Mouse (Mus musculus) brown adipose tissue, adult 24 weeks (tissue): ENCODE results near the gene Celf2. TPM values are rescaled to one million over a fixed set of nuclear protein-coding genes. Genes with fewer than 3 reads are reported as not detected.

Experiments
- H3K27ac ChIP-seq: fragments of 200-500 bp; replicated peaks from 2 replicates; pipeline ENCODE4 v1.5.1; 2012; ENCODE audit warnings: low read depth, mild to moderate bottlenecking, low read length
- H3K4me1 ChIP-seq: fragments of 200-500 bp; 2 replicates; pipeline ENCODE4 v1.6.1; 2012; ENCODE audit warnings: low read length, mixed read lengths; ENCODE audit not compliant: control insufficient read depth, insufficient read depth, insufficient read length
- H3K4me3 ChIP-seq: fragments of 200-500 bp; 2 replicates; pipeline ENCODE4 v1.5.1; 2012; ENCODE audit warnings: low read depth, mild to moderate bottlenecking, low read length, moderate library complexity; ENCODE audit not compliant: insufficient read depth
- polyA plus RNA-seq: library from polyadenylated mRNA; stranded (reverse); fragments of >200 nt; gene quantifications from 2 replicates; pipeline ENCODE4 v1.2.4, GENCODE M21; 2012; ENCODE audit not compliant: missing spikeins, insufficient read depth, insufficient read length

Celf2 gene
- polyA plus RNA-seq, 1 experiment: 65.7 TPM

GRCm38 (mm10) chr2:6633115-6633514 is 876.2 kb downstream of the Celf2 start:
- Histone ChIP-seq H3K27ac (no peak overlapping the region), H3K4me1 (no peaks in the 10 kb centered on the region), H3K4me3 (no peak overlapping the region)

- Histone ChIP-seq H3K4me3 (no peak overlapping the region), H3K4me1 (no peaks in the 10 kb centered on the region), H3K27ac (no peak overlapping the region)
Observed at GRCm38 (mm10) chr2:6623802-6624201, 885.6 kb downstream of the Celf2 start.

- no peaks in the 10 kb centered on the region for H3K4me1 ChIP-seq
- H3K4me3 ChIP-seq: no peak overlapping the region
- H3K27ac ChIP-seq: no peak overlapping the region
Observed at GRCm38 (mm10) chr2:6622082-6622481, 887.3 kb downstream of the Celf2 start.

GRCm38 (mm10) chr2:6618856-6619255 is 890.5 kb downstream of the Celf2 start:
- Histone ChIP-seq H3K27ac (no peak overlapping the region), H3K4me1 (no peaks in the 10 kb centered on the region), H3K4me3 (no peak overlapping the region)

GRCm38 (mm10) chr2:6618450-6618849 is 890.9 kb downstream of the Celf2 start:
- Histone ChIP-seq H3K4me1 (no peaks in the 10 kb centered on the region), H3K4me3 (no peak overlapping the region), H3K27ac (no peak overlapping the region)

GRCm38 (mm10) chr2:6604347-6604746 is 905.0 kb downstream of the Celf2 start:
- no peak overlapping the region for H3K4me3 ChIP-seq
- no peak overlapping the region for H3K27ac ChIP-seq
- no peaks in the 10 kb centered on the region for H3K4me1 ChIP-seq

- no peak overlapping the region for H3K4me3 ChIP-seq
- no peaks in the 10 kb centered on the region for H3K4me1 ChIP-seq
- H3K27ac ChIP-seq: no peak overlapping the region
Observed at GRCm38 (mm10) chr2:6603880-6604279, 905.5 kb downstream of the Celf2 start.

- H3K4me1 ChIP-seq: no peaks in the 10 kb centered on the region
- no peak overlapping the region for H3K4me3 ChIP-seq
Observed at GRCm38 (mm10) chr2:6602163-6602562, 907.2 kb downstream of the Celf2 start.

GRCm38 (mm10) chr2:6598879-6599167 is 910.5 kb downstream of the Celf2 start:
- Histone ChIP-seq H3K4me1 (no peaks in the 10 kb centered on the region), H3K4me3 (no peak overlapping the region), H3K27ac (no peak overlapping the region)

More at GRCm38 (mm10) chr2:6602163-6602562, 907.2 kb downstream of the Celf2 start:
- no peak overlapping the region for H3K27ac ChIP-seq

GRCm38 (mm10) chr2:6598124-6598878 is 911.1 kb downstream of the Celf2 start:
- Histone ChIP-seq H3K4me3 (no peak overlapping the region), H3K4me1 (no peaks in the 10 kb centered on the region), H3K27ac (no peak overlapping the region)

- no peak overlapping the region for H3K4me3 ChIP-seq
- no peaks in the 10 kb centered on the region for H3K4me1 ChIP-seq
- no peak overlapping the region for H3K27ac ChIP-seq
Observed at GRCm38 (mm10) chr2:6594736-6595135, 914.6 kb downstream of the Celf2 start.

- Histone ChIP-seq H3K4me1 (no peaks in the 10 kb centered on the region), H3K27ac (no peak overlapping the region), H3K4me3 (no peak overlapping the region)
Observed at GRCm38 (mm10) chr2:6594160-6594559, 915.2 kb downstream of the Celf2 start.

- no peak overlapping the region for H3K27ac ChIP-seq
- H3K4me3 ChIP-seq: no peak overlapping the region
- no peaks in the 10 kb centered on the region for H3K4me1 ChIP-seq
Observed at GRCm38 (mm10) chr2:6593739-6594138, 915.6 kb downstream of the Celf2 start.

- H3K4me3 ChIP-seq: no peak overlapping the region
- H3K27ac ChIP-seq: no peak overlapping the region
Observed at GRCm38 (mm10) chr2:6586122-6586681, 923.2 kb downstream of the Celf2 start.

GRCm38 (mm10) chr2:6585069-6585754 is 924.2 kb downstream of the Celf2 start:
- H3K27ac ChIP-seq: no peak overlapping the region
- H3K4me1 ChIP-seq: no peaks in the 10 kb centered on the region
- H3K4me3 ChIP-seq: no peak overlapping the region

More at GRCm38 (mm10) chr2:6586122-6586681, 923.2 kb downstream of the Celf2 start:
- no peaks in the 10 kb centered on the region for H3K4me1 ChIP-seq

- H3K4me1 ChIP-seq: no peaks in the 10 kb centered on the region
- H3K4me3 ChIP-seq: no peak overlapping the region
- no peak overlapping the region for H3K27ac ChIP-seq
Observed at GRCm38 (mm10) chr2:6582711-6583110, 926.7 kb downstream of the Celf2 start.
